Mouse (Mus musculus) ES-Bruce4 (cell line): ENCODE data around the gene Gm5089.

Experiments used
- CTCF ChIP-seq: IDR thresholded peaks from one replicate; pipeline ENCODE4 v1.8.1; 2011; ENCODE audit warnings: low read depth, low read length
- EP300 ChIP-seq: IDR thresholded peaks from 2 replicates; pipeline ENCODE4 v1.6.1; 2011; ENCODE audit warnings: low read depth, low read length; ENCODE audit not compliant: insufficient read depth
- POLR2A ChIP-seq: IDR thresholded peaks from one replicate; pipeline ENCODE4 v1.8.1; 2011; ENCODE audit warnings: low read length; ENCODE audit not compliant: insufficient read depth

- TF ChIP-seq EP300 (no peak), POLR2A (no peak), CTCF (no peak)
Observed at GRCm38 (mm10) chr14:122389684-122390370, 61.1 kb downstream of the Gm5089 start.
